Mouse (Mus musculus) layer of hippocampus, adult 9-11 months (tissue): ENCODE results near the gene Tmem256.

Source experiments
- DNase-seq: peaks from one replicate; pipeline ENCODE4 v3.0.0; 2022

Gene Tmem256

GRCm38 (mm10) chr11:69886907-69887635 is 48.8 kb downstream of the Tmem256 start:
- no peak for DNase-seq
